Mouse (Mus musculus) limb, embryonic 14.5 days (tissue): ENCODE measurements around the gene Cct3. TPM values are rescaled to one million over a fixed set of nuclear protein-coding genes. Genes with fewer than 3 reads are reported as not detected.
A peak's percentile ranks its signal among the peaks of the same experiment; 100 is the strongest.

Experiments
- ATAC-seq: fragments of 200-750 bp; cut with Nextera tagmentation; 2 replicates; pipeline ENCODE4 v1.8.0; 2017; ENCODE audit warnings: low read depth, moderate number of reproducible peaks, moderate TSS enrichment; ENCODE audit not compliant: low FRiP score
- DNase-seq: peaks from one replicate; pipeline ENCODE4 v3.0.0-alpha.2; 2015; ENCODE audit warnings: low spot score
- H3K27ac ChIP-seq: fragments of 300-500 bp; sonication (generic); replicated peaks from 2 replicates; pipeline ENCODE4 v1.5.1; 2014; ENCODE audit warnings: low read depth, mild to moderate bottlenecking, low read length, moderate library complexity, mixed read lengths
- H3K27me3 ChIP-seq: fragments of 300-500 bp; sonication (generic); 2 replicates; pipeline ENCODE4 v1.6.1; 2014; ENCODE audit warnings: low read length, mixed read lengths; ENCODE audit not compliant: control insufficient read depth, insufficient read depth
- H3K36me3 ChIP-seq: fragments of 300-500 bp; sonication (generic); 2 replicates; pipeline ENCODE4 v1.6.1; 2014; ENCODE audit warnings: mild to moderate bottlenecking, low read length, moderate library complexity, mixed read lengths; ENCODE audit not compliant: control insufficient read depth, insufficient read depth
- H3K4me1 ChIP-seq: fragments of 300-500 bp; sonication (generic); 2 replicates; pipeline ENCODE4 v1.6.1; 2014; ENCODE audit warnings: antibody characterized with exemption, low read length, mixed read lengths; ENCODE audit not compliant: control insufficient read depth, insufficient read depth
- H3K4me2 ChIP-seq: fragments of 300-500 bp; sonication (generic); replicated peaks from 2 replicates; pipeline ENCODE4 v1.6.1; 2014; ENCODE audit warnings: low read depth, mild to moderate bottlenecking, low read length, moderate library complexity; ENCODE audit not compliant: severe bottlenecking
- H3K4me3 ChIP-seq: fragments of 300-500 bp; sonication (generic); replicated peaks from 2 replicates; pipeline ENCODE4 v1.5.1; 2014; ENCODE audit warnings: low read length
- H3K9ac ChIP-seq: fragments of 300-500 bp; sonication (generic); 2 replicates; pipeline ENCODE4 v1.6.1; 2014; ENCODE audit warnings: mild to moderate bottlenecking, low read depth, low read length, moderate library complexity; ENCODE audit not compliant: severe bottlenecking
- H3K9me3 ChIP-seq: fragments of 300-500 bp; sonication (generic); 2 replicates; pipeline ENCODE4 v1.6.1; 2016; ENCODE audit warnings: low read length; ENCODE audit not compliant: control insufficient read depth
- POLR2A ChIP-seq: fragments of 200-500 bp; IDR thresholded peaks from 2 replicates; pipeline ENCODE4 v1.8.0; 2012; ENCODE audit warnings: inconsistent platforms, mild to moderate bottlenecking, moderate library complexity, borderline replicate concordance; ENCODE audit not compliant: insufficient read depth, insufficient read length; ENCODE audit errors: extremely low read depth
- WGBS: fragments of 180-500 bp; shearing (Covaris S2); extraction: QIAGEN DNeasy Blood & Tissue Kit; methylation state at CpG from one replicate; pipeline ENCODE4 v1.1.7; 2014; 5-methylcytosine and 5-hydroxymethylcytosine counted together
- polyA plus RNA-seq, 2 experiments: library from polyadenylated mRNA; depleted of rRNA in 1 of 2; stranded (reverse) in 1 of 2; unstranded in 1 of 2; fragments of >200 nt; fragmentation: Nextera tagmentation in 1 of 2; extraction: Ambion mirVana in 1 of 2; gene quantifications; 2 replicates each; pipeline versions ENCODE4 v1.2.1 to v1.2.3; 2012 to 2014

Cct3 gene
- polyA plus RNA-seq, 2 experiments, result 326 to 516 TPM

DNA sequence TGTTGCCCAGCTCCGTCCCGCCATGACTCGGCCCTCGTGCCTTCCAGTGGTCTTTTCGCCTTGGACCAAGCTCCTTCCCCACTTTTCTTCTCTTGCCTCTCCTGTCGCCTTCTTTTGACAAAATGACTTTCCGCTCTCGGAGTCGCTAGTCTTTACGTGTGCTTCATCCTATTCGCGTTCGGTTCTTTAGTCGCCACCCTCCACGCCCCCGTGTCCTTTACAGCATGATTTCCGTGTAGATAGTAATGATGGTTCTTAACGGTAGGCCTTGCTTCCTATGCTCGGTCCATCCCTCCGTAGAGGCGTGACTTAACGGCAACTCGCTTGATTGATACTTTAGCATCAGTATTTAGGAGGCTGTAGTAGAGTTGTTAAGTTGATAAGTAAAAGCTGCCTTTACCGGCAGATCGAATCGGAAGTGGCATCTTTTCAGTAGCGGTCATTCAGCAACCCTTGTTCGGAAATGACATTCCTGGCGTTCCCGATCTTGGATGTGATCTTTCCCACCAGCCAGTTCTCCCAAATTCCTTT, 470 bp downstream of the Cct3 start:
- ATAC-seq (no peak), DNase-seq (peak; percentile 17)
- no peak for TF ChIP-seq POLR2A
- WGBS, result under 1% methylated on average over 30 of the region's 30 CpGs
- H3K4me1 ChIP-seq, result peaks cover 12% of the 10 kb centered on the region
- H3K9me3 ChIP-seq, result no peaks in the 10 kb centered on the region
- peak overlapping the region; percentile 84 for H3K9ac ChIP-seq
- H3K4me2 ChIP-seq, result peak overlapping the region; percentile 70
- H3K36me3 ChIP-seq, result peaks cover 32% of the 10 kb centered on the region
- H3K27me3 ChIP-seq, result no peaks in the 10 kb centered on the region
- H3K4me3 ChIP-seq, result peak overlapping the region; percentile 80
- H3K27ac ChIP-seq, result peak overlapping the region; percentile 86

DNA sequence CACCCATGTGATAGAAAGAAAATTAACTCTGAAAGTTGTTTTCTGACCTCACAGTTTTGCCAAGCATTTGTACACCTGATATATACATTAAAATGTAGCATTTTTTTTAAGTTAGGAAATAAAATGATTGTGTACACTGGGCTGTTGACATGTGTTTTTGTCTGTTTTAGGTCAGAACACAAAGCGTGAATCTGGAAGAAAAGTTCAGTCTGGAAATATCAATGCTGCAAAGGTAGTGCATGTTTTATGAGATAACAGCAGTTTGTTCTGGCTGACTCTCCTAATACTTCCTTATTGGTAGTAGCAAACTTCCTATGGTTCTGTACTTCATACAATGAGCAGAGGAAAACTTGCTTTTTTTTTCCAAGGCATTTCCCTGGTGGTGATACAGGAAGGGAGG, 2.3 kb downstream of the Cct3 start:
- no peak overlapping the region for H3K4me2 ChIP-seq
- no peak overlapping the region for H3K27ac ChIP-seq
- H3K9ac ChIP-seq, result no peak overlapping the region
- DNase-seq (no peak), ATAC-seq (no peak)
- H3K4me3 ChIP-seq, result no peak overlapping the region
- H3K27me3 ChIP-seq, result no peaks in the 10 kb centered on the region
- H3K36me3 ChIP-seq, result peaks cover 48% of the 10 kb centered on the region
- no peak for TF ChIP-seq POLR2A
- WGBS, result 95% methylated on average over 1 of the region's 1 CpGs
- H3K9me3 ChIP-seq, result no peaks in the 10 kb centered on the region
- H3K4me1 ChIP-seq, result peaks cover 12% of the 10 kb centered on the region

DNA sequence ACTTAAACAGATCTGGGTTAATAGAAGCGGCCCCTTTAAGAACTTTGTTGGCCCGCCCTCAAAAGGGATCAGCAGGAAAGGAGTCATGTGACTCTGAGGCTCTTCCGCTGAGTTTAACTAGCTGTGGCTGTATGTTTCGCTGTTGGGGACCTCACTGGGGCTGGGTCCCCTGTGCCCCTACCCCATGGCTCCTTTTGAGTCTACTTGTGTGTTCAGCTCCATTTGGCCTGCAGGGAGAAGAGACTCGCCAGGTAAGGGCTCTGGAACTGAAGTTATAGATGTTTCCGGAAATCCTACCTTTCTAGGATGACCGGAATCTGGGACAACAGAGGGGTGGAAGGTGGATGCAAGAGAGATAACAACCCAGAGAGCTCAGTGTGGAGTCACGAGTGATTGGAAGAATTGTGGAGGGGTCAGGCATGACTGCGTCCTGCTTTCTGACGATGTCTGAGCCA, 28.1 kb downstream of the Cct3 start, which contains the start of gene Glmp:
Gene Glmp, plus strand, starts transcription at position 73 of the 455 bp plus-strand sequence.
- no peak for TF ChIP-seq POLR2A
- peak within 1 kb of the TSS; percentile 80 for H3K4me3 ChIP-seq
- ATAC-seq, result peak; percentile 83
- WGBS, result 2% methylated on average over 10 of the region's 10 CpGs
- H3K27me3 ChIP-seq, result no peaks in the 10 kb centered on the region
- H3K9ac ChIP-seq, result peak within 1 kb of the TSS; percentile 80
- peaks cover 65% of the 10 kb centered on the region for H3K36me3 ChIP-seq
- H3K27ac ChIP-seq, result no peak within 1 kb of the TSS
- DNase-seq, result peak; percentile 84
- H3K4me1 ChIP-seq, result peaks cover 7% of the 10 kb centered on the region
- H3K9me3 ChIP-seq, result no peaks in the 10 kb centered on the region
- H3K4me2 ChIP-seq, result peak within 1 kb of the TSS; percentile 80

DNA sequence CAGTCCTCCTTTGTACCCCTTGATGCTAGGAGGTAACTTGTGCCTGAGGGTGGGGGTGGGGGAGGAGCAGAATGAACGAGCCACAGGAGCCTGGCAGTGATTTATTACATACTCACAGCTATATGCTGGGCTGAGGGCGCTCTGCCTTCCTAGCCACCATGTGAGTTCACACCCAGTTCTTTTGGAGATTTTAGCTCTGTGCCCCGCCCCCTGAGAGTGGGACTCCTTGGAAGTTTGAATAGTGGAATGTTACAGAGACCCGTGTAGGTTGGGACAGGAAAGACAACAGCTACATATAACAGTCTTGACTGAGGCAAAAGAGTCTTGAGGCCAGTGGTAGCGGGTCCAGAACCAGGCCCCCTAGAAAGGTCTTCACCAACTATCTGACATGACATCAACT, 32.0 kb downstream of the Cct3 start:
- H3K4me1 ChIP-seq, result peaks cover 7% of the 10 kb centered on the region
- H3K9me3 ChIP-seq, result no peaks in the 10 kb centered on the region
- WGBS, result 46% methylated on average over 5 of the region's 5 CpGs
- H3K9ac ChIP-seq, result no peak overlapping the region
- H3K27me3 ChIP-seq, result no peaks in the 10 kb centered on the region
- peaks cover 33% of the 10 kb centered on the region for H3K36me3 ChIP-seq
- no peak overlapping the region for H3K27ac ChIP-seq
- ATAC-seq (no peak), DNase-seq (no peak)
- TF ChIP-seq POLR2A, result no peak
- no peak overlapping the region for H3K4me3 ChIP-seq
- no peak overlapping the region for H3K4me2 ChIP-seq

DNA sequence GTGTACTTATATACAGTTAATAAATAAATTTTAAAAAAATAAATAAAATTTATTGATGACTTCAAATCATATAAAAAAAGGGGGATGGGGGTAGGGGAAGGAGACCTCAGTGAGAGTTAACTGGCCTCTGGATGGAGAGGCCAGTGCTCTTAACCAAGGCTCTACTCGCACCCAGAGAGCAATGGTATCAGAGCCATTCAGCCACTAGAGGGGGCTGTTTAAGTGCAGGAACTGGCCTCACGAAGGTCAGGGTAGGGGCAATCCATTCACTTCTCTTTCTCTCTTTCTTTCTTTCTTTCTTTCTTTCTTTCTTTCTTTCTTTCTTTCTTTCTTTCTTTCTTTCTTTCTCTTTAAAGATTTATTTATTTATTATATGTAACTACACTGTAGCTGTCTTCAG, 34.4 kb downstream of the Cct3 start:
- no peak overlapping the region for H3K27ac ChIP-seq
- 36% methylated on average over 2 of the region's 2 CpGs for WGBS
- peaks cover 33% of the 10 kb centered on the region for H3K36me3 ChIP-seq
- no peak overlapping the region for H3K9ac ChIP-seq
- no peaks in the 10 kb centered on the region for H3K27me3 ChIP-seq
- no peaks in the 10 kb centered on the region for H3K9me3 ChIP-seq
- no peak for TF ChIP-seq POLR2A
- no peak overlapping the region for H3K4me2 ChIP-seq
- H3K4me3 ChIP-seq, result no peak overlapping the region
- DNase-seq (no peak), ATAC-seq (no peak)
- H3K4me1 ChIP-seq, result 0 out of 2 replicates have a peak, but pooled peaks cover 6% of the 10 kb centered on the region
